Mouse (Mus musculus) neural tube, embryonic 11.5 days (tissue): ENCODE data around the gene Jam2. TPM values are rescaled to one million over a fixed set of nuclear protein-coding genes. Genes with fewer than 3 reads are reported as not detected.

Experiments
- ATAC-seq: fragments of 200-750 bp; cut with Nextera tagmentation; 2 replicates; pipeline ENCODE4 v1.8.0; 2017; ENCODE audit warnings: moderate number of reproducible peaks, mild to moderate bottlenecking, moderate TSS enrichment, moderate library complexity; ENCODE audit not compliant: insufficient read depth, low FRiP score, low TSS enrichment
- DNase-seq: peaks from one replicate; pipeline ENCODE4 v3.0.0-alpha.2; 2015; ENCODE audit warnings: low spot score
- H3K27ac ChIP-seq: fragments of 300-500 bp; sonication (generic); 2 replicates; pipeline ENCODE4 v1.5.1; 2014; ENCODE audit warnings: low read depth, mild to moderate bottlenecking, low read length
- H3K27me3 ChIP-seq: fragments of 300-500 bp; sonication (generic); 2 replicates; pipeline ENCODE4 v1.6.1; 2014; ENCODE audit warnings: mild to moderate bottlenecking, low read length, mixed read lengths; ENCODE audit not compliant: control insufficient read depth, insufficient read depth
- H3K36me3 ChIP-seq: fragments of 300-500 bp; sonication (generic); 2 replicates; pipeline ENCODE4 v1.6.1; 2014; ENCODE audit warnings: mild to moderate bottlenecking, low read length, moderate library complexity, mixed read lengths; ENCODE audit not compliant: control insufficient read depth, insufficient read depth
- H3K4me1 ChIP-seq: fragments of 300-500 bp; sonication (generic); 2 replicates; pipeline ENCODE4 v1.6.1; 2014; ENCODE audit warnings: low read length, mixed read lengths; ENCODE audit not compliant: control insufficient read depth, insufficient read depth
- H3K4me2 ChIP-seq: fragments of 300-500 bp; sonication (generic); 2 replicates; pipeline ENCODE4 v1.6.1; 2014; ENCODE audit warnings: low read depth, mild to moderate bottlenecking, moderate library complexity
- H3K4me3 ChIP-seq: fragments of 300-500 bp; sonication (generic); 2 replicates; pipeline ENCODE4 v1.5.1; 2014; ENCODE audit warnings: low read depth, low read length
- H3K9ac ChIP-seq: fragments of 300-500 bp; sonication (generic); 2 replicates; pipeline ENCODE4 v1.6.1; 2014; ENCODE audit warnings: mild to moderate bottlenecking, low read length
- H3K9me3 ChIP-seq: fragments of 300-500 bp; sonication (generic); 2 replicates; pipeline ENCODE4 v1.6.1; 2016; ENCODE audit warnings: low read length; ENCODE audit not compliant: control insufficient read depth
- WGBS: fragments of 180-500 bp; shearing (Covaris S2); extraction: QIAGEN DNeasy Blood & Tissue Kit; methylation state at CpG from one replicate; pipeline ENCODE4 v1.1.7; 2014; 5-methylcytosine and 5-hydroxymethylcytosine counted together
- polyA plus RNA-seq: library from polyadenylated mRNA; unstranded; fragments of >200 nt; fragmentation: Nextera tagmentation; extraction: Ambion mirVana; gene quantifications from 2 replicates; pipeline ENCODE4 v1.2.1, GENCODE M21; 2014

The Jam2 gene
- polyA plus RNA-seq, 1 experiment from 2014 or later, result 66.0 TPM

DNA sequence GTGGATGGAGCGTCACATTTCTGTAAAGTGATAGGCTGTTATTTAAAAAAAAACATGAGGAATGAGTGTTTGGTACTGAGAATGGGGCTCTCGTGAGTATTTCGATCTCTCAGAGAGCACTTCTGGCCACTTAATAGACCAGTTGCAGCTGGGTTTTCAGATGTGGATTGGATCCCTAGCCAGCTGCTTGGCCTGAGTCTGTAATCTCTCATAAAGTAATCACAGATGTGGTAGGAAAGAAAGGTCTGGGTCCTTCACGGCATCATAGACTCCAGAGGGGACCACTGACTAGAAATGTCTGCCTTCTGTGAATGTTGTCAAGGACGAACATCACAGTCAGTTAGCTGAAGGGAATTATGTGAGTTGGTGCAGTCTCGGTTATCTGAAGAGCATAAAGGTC lies 4.5 kb downstream of the Jam2 start:
- H3K27me3 ChIP-seq, result no peaks in the 10 kb centered on the region
- H3K36me3 ChIP-seq, result no peaks in the 10 kb centered on the region
- 81% methylated on average over 6 of the region's 6 CpGs for WGBS
- ATAC-seq (no peak), DNase-seq (no peak)
- no peak overlapping the region for H3K9ac ChIP-seq
- no peak overlapping the region for H3K4me2 ChIP-seq
- no peak overlapping the region for H3K27ac ChIP-seq
- no peak overlapping the region for H3K4me3 ChIP-seq
- no peaks in the 10 kb centered on the region for H3K4me1 ChIP-seq
- H3K9me3 ChIP-seq, result no peaks in the 10 kb centered on the region

DNA sequence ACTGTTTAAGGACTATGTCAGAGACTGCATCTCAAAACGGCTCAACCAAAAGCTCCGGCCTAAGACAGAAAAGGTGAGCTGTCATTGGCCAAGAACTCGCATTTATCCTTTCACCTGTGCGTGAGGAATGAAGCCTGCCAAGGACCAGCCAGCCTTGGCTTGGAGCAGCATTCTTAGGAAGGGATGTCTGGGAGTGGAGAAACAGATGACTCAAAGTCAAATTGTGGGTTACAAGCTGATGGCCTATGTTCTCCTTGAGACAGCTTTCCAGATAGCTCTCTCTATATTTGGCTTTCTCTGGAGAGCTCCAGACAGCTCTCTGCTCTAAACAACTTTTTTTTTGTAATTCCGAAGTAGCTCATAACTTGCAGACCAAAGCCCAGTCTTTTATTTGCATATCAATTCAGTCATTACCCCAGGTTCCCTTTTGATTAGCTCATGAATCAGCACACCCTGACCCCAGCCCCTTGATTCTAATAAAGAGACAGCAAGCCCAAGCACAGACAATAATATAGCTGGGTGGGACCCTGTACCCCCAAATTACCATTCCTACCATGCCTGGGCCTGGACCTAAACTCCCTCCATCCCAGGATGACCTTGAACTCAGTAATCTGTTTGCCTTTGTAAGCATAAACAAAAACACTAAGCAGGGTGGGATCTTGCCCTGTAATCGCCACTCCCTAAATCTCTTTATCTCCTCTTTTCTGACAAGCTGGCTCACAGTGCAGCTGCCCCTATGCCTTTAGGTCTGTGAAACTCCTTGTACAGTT lies 5.1 kb downstream of the Jam2 start:
- Histone ChIP-seq H3K4me1 (no peaks in the 10 kb centered on the region), H3K9ac (no peak overlapping the region), H3K36me3 (no peaks in the 10 kb centered on the region), H3K27ac (no peak overlapping the region), H3K27me3 (no peaks in the 10 kb centered on the region), H3K4me2 (no peak overlapping the region), H3K9me3 (no peaks in the 10 kb centered on the region), H3K4me3 (no peak overlapping the region)
- ATAC-seq, result no peak
- WGBS, result 88% methylated on average over 6 of the region's 6 CpGs
- no peak for DNase-seq

DNA sequence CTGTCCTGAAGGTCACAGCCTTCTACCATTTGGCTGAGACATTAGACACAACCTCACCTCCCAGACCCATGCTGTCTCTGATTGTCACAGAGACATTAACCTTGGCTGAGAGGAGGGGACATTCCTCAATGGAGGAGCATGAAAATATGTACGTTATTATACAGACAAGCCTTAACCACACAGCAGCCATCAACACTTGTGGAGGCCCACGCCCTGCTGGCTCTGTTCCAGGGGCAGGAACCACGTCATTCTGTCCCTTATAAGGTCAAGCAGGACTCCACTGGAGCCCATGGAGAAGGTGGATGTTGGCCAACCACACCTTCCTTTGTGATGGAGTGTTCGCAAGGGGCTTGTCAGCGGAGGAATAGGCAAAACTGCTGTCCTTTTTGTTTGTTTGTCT lies 5.8 kb downstream of the Jam2 start:
- no peak overlapping the region for H3K4me2 ChIP-seq
- H3K4me3 ChIP-seq, result no peak overlapping the region
- H3K36me3 ChIP-seq, result no peaks in the 10 kb centered on the region
- 90% methylated on average over 5 of the region's 5 CpGs for WGBS
- ATAC-seq (no peak), DNase-seq (no peak)
- no peaks in the 10 kb centered on the region for H3K27me3 ChIP-seq
- no peak overlapping the region for H3K27ac ChIP-seq
- no peaks in the 10 kb centered on the region for H3K9me3 ChIP-seq
- H3K4me1 ChIP-seq, result no peaks in the 10 kb centered on the region
- H3K9ac ChIP-seq, result no peak overlapping the region

DNA sequence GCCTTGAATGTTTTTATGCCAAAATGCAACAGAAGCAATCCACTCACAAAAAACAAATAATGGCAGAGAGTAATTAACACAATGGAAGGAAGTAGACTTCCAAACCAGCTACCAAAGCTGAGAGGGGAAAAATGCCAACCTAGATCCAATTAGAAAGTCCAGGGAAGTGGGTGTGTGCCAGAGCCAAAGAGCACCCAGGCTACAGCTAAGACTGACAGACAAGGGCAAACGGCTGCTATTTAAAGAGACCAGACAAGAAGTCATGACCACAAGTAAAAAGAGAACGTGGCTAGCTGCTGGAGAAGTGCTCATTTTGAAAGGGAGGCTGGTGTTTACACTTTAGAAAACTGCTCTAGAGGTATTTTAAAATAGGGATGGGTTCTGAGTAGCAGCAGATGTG lies 9.4 kb downstream of the Jam2 start:
- ATAC-seq (no peak), DNase-seq (no peak)
- Histone ChIP-seq H3K4me2 (no peak overlapping the region), H3K4me1 (no peaks in the 10 kb centered on the region), H3K9ac (no peak overlapping the region), H3K27ac (no peak overlapping the region), H3K9me3 (no peaks in the 10 kb centered on the region), H3K36me3 (no peaks in the 10 kb centered on the region), H3K27me3 (no peaks in the 10 kb centered on the region), H3K4me3 (no peak overlapping the region)
- 65% methylated on average over 2 of the region's 2 CpGs for WGBS

DNA sequence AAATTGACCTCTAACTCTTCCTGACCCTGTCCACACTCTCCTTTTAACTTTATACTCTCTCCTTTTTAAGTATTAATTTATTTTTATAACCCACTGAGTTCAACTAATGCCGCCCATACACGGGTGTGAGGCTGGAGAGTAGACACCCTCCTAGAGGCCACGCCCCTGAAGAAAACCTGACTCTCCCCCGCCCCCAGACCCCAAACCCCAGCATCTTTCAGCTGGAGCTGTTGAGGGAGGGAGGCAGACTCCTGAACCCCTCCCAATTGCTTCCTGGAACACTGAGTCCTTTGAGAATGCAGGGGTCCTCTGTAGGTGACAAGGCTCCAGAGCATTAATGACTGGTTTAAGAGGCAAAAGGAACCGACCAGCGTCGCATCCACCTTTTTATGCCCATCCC lies 11.0 kb downstream of the Jam2 start:
- Histone ChIP-seq H3K4me3 (no peak overlapping the region), H3K4me1 (no peaks in the 10 kb centered on the region), H3K27ac (no peak overlapping the region), H3K9me3 (no peaks in the 10 kb centered on the region), H3K27me3 (no peaks in the 10 kb centered on the region), H3K9ac (no peak overlapping the region), H3K36me3 (no peaks in the 10 kb centered on the region), H3K4me2 (no peak overlapping the region)
- ATAC-seq (no peak), DNase-seq (no peak)
- WGBS, result 31% methylated on average over 7 of the region's 7 CpGs

DNA sequence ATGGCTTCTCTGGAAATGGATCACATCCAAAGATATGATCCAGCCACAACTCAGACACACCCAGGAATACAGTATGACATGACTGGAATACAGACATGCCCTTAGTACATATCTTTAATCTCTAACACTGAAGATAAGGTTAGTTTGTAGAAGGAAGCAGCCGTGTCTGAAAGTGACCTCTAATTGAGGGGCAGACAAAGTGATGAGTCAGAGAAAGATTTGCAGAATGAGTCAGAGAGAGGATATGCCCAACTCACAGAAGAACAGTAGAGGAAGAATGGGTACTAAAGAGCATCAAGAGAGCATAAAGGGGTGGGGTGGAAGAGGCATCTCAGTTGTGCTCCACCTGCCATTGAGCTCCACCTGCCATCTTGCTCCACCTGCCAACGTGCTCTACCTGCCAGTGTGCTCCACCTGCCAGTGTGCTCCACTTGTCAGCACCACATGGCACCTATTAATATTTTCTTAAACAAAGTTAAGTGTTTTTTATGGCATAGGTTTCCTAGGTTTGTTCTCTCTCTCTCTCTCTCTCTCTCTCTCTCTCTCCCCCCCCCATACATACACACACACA lies 16.8 kb downstream of the Jam2 start:
- H3K4me2 ChIP-seq, result no peak overlapping the region
- no peak for ATAC-seq
- H3K27ac ChIP-seq, result no peak overlapping the region
- no peaks in the 10 kb centered on the region for H3K36me3 ChIP-seq
- no peaks in the 10 kb centered on the region for H3K27me3 ChIP-seq
- no peaks in the 10 kb centered on the region for H3K9me3 ChIP-seq
- H3K4me1 ChIP-seq, result no peaks in the 10 kb centered on the region
- no peak for DNase-seq
- H3K4me3 ChIP-seq, result no peak overlapping the region
- no peak overlapping the region for H3K9ac ChIP-seq
- 79% methylated on average over 2 of the region's 2 CpGs for WGBS

DNA sequence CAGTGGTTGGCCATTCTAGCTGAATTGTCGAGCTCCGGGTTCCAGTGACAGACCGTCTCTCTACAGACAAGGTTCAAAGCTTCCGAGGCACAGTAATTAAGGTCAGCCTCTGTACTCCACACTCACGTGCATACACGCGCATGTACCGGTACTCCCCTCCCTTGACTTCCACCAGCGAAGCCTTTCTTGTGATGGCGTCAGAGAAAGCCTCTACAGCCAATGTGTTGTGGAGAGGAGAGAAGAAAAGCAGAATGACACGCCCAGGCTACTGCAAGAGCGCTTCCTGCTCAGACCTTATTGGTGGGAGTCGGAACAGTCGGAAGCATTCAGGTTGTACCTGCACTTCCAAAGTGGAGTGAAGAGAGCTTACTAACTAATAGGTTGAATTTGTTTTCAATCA lies 19.5 kb downstream of the Jam2 start:
- ATAC-seq, result no peak
- H3K4me3 ChIP-seq, result no peak overlapping the region
- H3K9me3 ChIP-seq, result no peaks in the 10 kb centered on the region
- H3K4me1 ChIP-seq, result no peaks in the 10 kb centered on the region
- DNase-seq, result no peak
- H3K27ac ChIP-seq, result no peak overlapping the region
- H3K27me3 ChIP-seq, result no peaks in the 10 kb centered on the region
- no peak overlapping the region for H3K4me2 ChIP-seq
- no peaks in the 10 kb centered on the region for H3K36me3 ChIP-seq
- no peak overlapping the region for H3K9ac ChIP-seq
- WGBS, result 90% methylated on average over 14 of the region's 14 CpGs

DNA sequence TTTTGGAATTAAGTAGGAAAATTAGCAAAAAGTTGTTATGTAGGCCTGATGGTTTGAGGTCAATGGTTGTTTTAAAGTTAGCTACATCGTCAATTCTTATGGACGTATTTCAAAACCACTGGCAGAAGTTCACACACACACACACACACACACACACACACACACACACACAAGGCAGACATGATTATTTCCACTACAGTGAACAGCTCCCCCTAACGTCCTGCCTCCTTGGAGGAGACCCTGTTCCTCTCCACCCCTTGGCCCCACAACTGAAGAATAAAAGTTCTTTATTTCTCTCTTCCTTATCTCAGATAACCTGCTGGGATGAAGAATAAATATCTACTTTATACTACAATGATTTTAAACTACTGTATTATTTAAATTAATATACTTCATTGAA lies 21.4 kb downstream of the Jam2 start:
- H3K4me1 ChIP-seq, result no peaks in the 10 kb centered on the region
- DNase-seq, result no peak
- WGBS, result 67% methylated on average over 3 of the region's 3 CpGs
- no peak overlapping the region for H3K9ac ChIP-seq
- H3K4me3 ChIP-seq, result no peak overlapping the region
- no peaks in the 10 kb centered on the region for H3K27me3 ChIP-seq
- ATAC-seq, result no peak
- no peak overlapping the region for H3K27ac ChIP-seq
- H3K36me3 ChIP-seq, result no peaks in the 10 kb centered on the region
- H3K9me3 ChIP-seq, result no peaks in the 10 kb centered on the region
- H3K4me2 ChIP-seq, result no peak overlapping the region

DNA sequence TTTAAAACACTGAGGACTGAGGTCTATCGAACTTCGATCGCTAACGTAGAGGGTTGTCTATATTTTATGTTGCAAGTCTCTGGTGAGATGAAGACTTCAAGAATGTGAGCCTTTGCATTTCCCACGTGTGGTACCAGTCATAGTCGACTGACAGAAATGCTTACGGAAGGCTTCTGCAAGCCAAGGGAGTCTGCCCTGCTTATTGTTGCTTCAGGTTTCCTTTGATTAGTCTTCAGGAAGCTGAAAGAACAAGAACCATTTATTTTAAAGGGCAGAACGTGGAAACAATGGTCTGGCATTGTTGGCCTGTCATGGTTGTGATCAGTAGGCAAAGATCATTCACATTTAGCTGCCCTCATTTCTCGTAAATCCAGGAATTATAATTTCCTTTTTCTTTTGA lies 22.8 kb downstream of the Jam2 start:
- no peak for DNase-seq
- H3K9ac ChIP-seq, result no peak overlapping the region
- WGBS, result 70% methylated on average over 9 of the region's 9 CpGs
- no peak overlapping the region for H3K4me2 ChIP-seq
- no peak for ATAC-seq
- no peaks in the 10 kb centered on the region for H3K36me3 ChIP-seq
- H3K9me3 ChIP-seq, result no peaks in the 10 kb centered on the region
- H3K4me3 ChIP-seq, result no peak overlapping the region
- H3K4me1 ChIP-seq, result no peaks in the 10 kb centered on the region
- no peaks in the 10 kb centered on the region for H3K27me3 ChIP-seq
- H3K27ac ChIP-seq, result no peak overlapping the region
